Mouse (Mus musculus): ENCODE results near the gene Gm20662.

Gm20662 gene

GRCm38 (mm10) chr9:107974491-107975171, 21.5 kb upstream of the Gm20662 start:
- no peak for DNase-seq (ENCODE audit: low read depth, low spot score)

GRCm38 (mm10) chr9:107975399-107976386, 20.5 kb upstream of the Gm20662 start, which contains the start of gene Uba7:
Gene Uba7 (plus strand): TSS chr9:107975505.
- peak; percentile 82 for DNase-seq (ENCODE audit: low read depth, low spot score)

- no peak for DNase-seq (ENCODE audit: low read depth, low spot score)
Measured at GRCm38 (mm10) chr9:107978815-107979214, 17.3 kb upstream of the Gm20662 start.

GRCm38 (mm10) chr9:107981684-107982605, 14.2 kb upstream of the Gm20662 start:
- DNase-seq (ENCODE audit: low read depth, low spot score) = no peak

- peak; percentile 41 for DNase-seq (ENCODE audit: low read depth, low spot score)
Measured at GRCm38 (mm10) chr9:107982681-107983346, 13.3 kb upstream of the Gm20662 start, which contains the start of gene Gm20661. Gene Gm20661 (plus strand): TSS chr9:107983058.

- DNase-seq (ENCODE audit: low read depth, low spot score) = no peak
Measured at GRCm38 (mm10) chr9:107983421-107983890, 12.7 kb upstream of the Gm20662 start.

- DNase-seq (ENCODE audit: low read depth, low spot score) = no peak
Measured at GRCm38 (mm10) chr9:107984052-107984753, 11.9 kb upstream of the Gm20662 start.

GRCm38 (mm10) chr9:107984754-107985055, 11.4 kb upstream of the Gm20662 start:
- no peak for DNase-seq (ENCODE audit: low read depth, low spot score)

- peak; percentile 92 for DNase-seq (ENCODE audit: low read depth, low spot score)
Measured at GRCm38 (mm10) chr9:107985131-107986119, 10.7 kb upstream of the Gm20662 start, which contains the start of gene Inka1. Gene Inka1 (minus strand): TSS chr9:107985879.

- DNase-seq (ENCODE audit: low read depth, low spot score) = peak; percentile 73
Measured at GRCm38 (mm10) chr9:107986376-107986775, 9.8 kb upstream of the Gm20662 start.

GRCm38 (mm10) chr9:107987950-107988349, 8.2 kb upstream of the Gm20662 start:
- no peak for DNase-seq (ENCODE audit: low read depth, low spot score)

- no peak for DNase-seq (ENCODE audit: low read depth, low spot score)
Measured at GRCm38 (mm10) chr9:107992197-107992596, 4.0 kb upstream of the Gm20662 start, which contains the start of gene Cdhr4. Gene Cdhr4 (plus strand): TSS chr9:107992497.

- DNase-seq (ENCODE audit: low read depth, low spot score) = no peak
Measured at GRCm38 (mm10) chr9:107993013-107993412, 3.1 kb upstream of the Gm20662 start.

GRCm38 (mm10) chr9:107994464-107994863, 1.7 kb upstream of the Gm20662 start:
- DNase-seq (ENCODE audit: low read depth, low spot score) = peak; percentile 34

GRCm38 (mm10) chr9:107995513-107995912, 636 bp upstream of the Gm20662 start:
- no peak for DNase-seq (ENCODE audit: low read depth, low spot score)

GRCm38 (mm10) chr9:108001922-108002770, 6.0 kb downstream of the Gm20662 start, which contains the start of gene Ip6k1:
Gene Ip6k1 (plus strand): TSS chr9:108002501.
- DNase-seq (ENCODE audit: low read depth, low spot score) = peak; percentile 100

GRCm38 (mm10) chr9:108002778-108003530, 6.8 kb downstream of the Gm20662 start:
- DNase-seq (ENCODE audit: low read depth, low spot score) = peak; percentile 50

Measured in CD4-positive helper T cell, adult 2 months (primary cell).